ENCODE assay signal across 8 mouse cellular contexts in the genomic region with DNA sequence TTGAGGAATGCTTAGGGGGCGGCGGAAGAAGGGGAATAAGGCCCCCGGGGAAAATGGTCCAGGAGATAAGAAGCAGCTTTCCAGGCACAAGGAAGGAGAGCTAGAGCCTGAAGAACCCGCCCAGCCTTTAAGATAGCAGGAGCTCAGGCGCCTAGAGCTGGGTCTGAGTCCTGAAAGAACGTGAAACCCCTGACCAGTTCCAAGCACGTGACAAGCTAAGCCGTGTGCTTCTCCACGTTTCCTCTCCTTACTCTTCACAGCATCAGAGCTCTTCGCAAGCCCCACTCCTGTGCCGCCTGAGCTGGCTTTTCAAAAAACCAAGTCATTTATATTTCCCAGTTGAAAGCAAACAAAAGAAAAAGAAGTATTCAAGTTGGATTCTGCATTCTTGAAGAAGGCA. TPM values are rescaled to one million over a fixed set of nuclear protein-coding genes. Genes with fewer than 3 reads are reported as not detected.
DNase-seq lines count a peak whose midpoint lies in the region; ATAC-seq and TF ChIP-seq lines count a peak whose summit lies in the region.

No protein-coding gene starts in this region.

- WGBS in forebrain, embryonic 14.5 days, result 4% methylated on average over 11 of the region's 11 CpGs
- WGBS in hindbrain, postnatal 0 days, result 4% methylated on average over 11 of the region's 11 CpGs
- WGBS in lung, postnatal 0 days, result 6% methylated on average over 11 of the region's 11 CpGs

- peaks cover 7% of the 10 kb centered on the region for H3K9me3 ChIP-seq in G1E (replicated peaks)
- no peaks in the 10 kb centered on the region for H3K9me3 ChIP-seq in forebrain, embryonic 14.5 days (replicated peaks; ENCODE audit: control insufficient read depth, low read length)
- peaks cover 5% of the 10 kb centered on the region; the same call in 1 of the 2 replicates for H3K9me3 ChIP-seq in hindbrain, postnatal 0 days (ENCODE audit: low read length)
- H3K9me3 ChIP-seq in lung, postnatal 0 days (ENCODE audit: low read length), result no peaks in the 10 kb centered on the region

- no peak for TF ChIP-seq POLR2A in testis, adult 2 months (IDR thresholded peaks at IDR 0.05; ENCODE audit: control insufficient read depth, low read depth, low read length)

- peak overlapping the region; percentile 40; the same call in 1 of the 2 replicates for H3K9ac ChIP-seq in forebrain, embryonic 14.5 days (ENCODE audit: low read length)
- no peak overlapping the region for H3K9ac ChIP-seq in hindbrain, postnatal 0 days (replicated peaks; ENCODE audit: low read length)
- H3K9ac ChIP-seq in lung, postnatal 0 days (replicated peaks; ENCODE audit: low read depth), result 0 out of 2 replicates have a peak overlapping the region, but pooled peaks have one; percentile 16

- peak; percentile 15 to 22 for DNase-seq in B cell, adult 2 months
- no peak for DNase-seq in G1E (ENCODE audit: low spot score)
- DNase-seq in forebrain, embryonic 14.5 days (ENCODE audit: low spot score), result peak; percentile 43
- no peak for DNase-seq in hindbrain, postnatal 0 days (ENCODE audit: low spot score)
- DNase-seq in lung, postnatal 0 days (ENCODE audit: low spot score), result no peak
- no peak for DNase-seq in gastrocnemius, adult 8-10 months (ENCODE audit: low spot score in 2 of 2)

- ATAC-seq in G1E (ENCODE audit: extremely low read depth, insufficient number of reproducible peaks, low FRiP score, poor library complexity, severe bottlenecking), result no peak
- no peak for ATAC-seq in forebrain, embryonic 14.5 days
- ATAC-seq in hindbrain, postnatal 0 days, result no peak
- ATAC-seq in lung, postnatal 0 days, result no peak
- ATAC-seq in cerebellum, adult (ENCODE audit: insufficient number of reproducible peaks, low FRiP score, low TSS enrichment), result no peak

- peaks cover 17% of the 10 kb centered on the region for H3K36me3 ChIP-seq in G1E (replicated peaks)
- no peaks in the 10 kb centered on the region for H3K36me3 ChIP-seq in forebrain, embryonic 14.5 days (ENCODE audit: control insufficient read depth, insufficient read depth, low read length)
- no peaks in the 10 kb centered on the region for H3K36me3 ChIP-seq in hindbrain, postnatal 0 days (ENCODE audit: insufficient read depth, low read length)
- no peaks in the 10 kb centered on the region for H3K36me3 ChIP-seq in lung, postnatal 0 days (ENCODE audit: insufficient read depth, low read length)
- no peaks in the 10 kb centered on the region for H3K36me3 ChIP-seq in testis, adult 2 months (ENCODE audit: control insufficient read depth, insufficient read depth, low read length)

- H3K27ac ChIP-seq in forebrain, embryonic 14.5 days (ENCODE audit: low read depth, low read length), result no peak overlapping the region
- no peak overlapping the region; the same call in 1 of the 2 replicates for H3K27ac ChIP-seq in hindbrain, postnatal 0 days
- H3K27ac ChIP-seq in lung, postnatal 0 days (ENCODE audit: low read length), result peak overlapping the region; percentile 77
- no peak overlapping the region for H3K27ac ChIP-seq in testis, adult 2 months (ENCODE audit: control insufficient read depth, insufficient read depth, low read depth, low read length)

- H3K4me3 ChIP-seq in G1E (ENCODE audit: low read depth, low read length), result peak overlapping the region; percentile 82
- peak overlapping the region; percentile 80 for H3K4me3 ChIP-seq in forebrain, embryonic 14.5 days (ENCODE audit: low read depth, low read length)
- peak overlapping the region; percentile 81 for H3K4me3 ChIP-seq in hindbrain, postnatal 0 days (ENCODE audit: low read length)
- peak overlapping the region; percentile 75 for H3K4me3 ChIP-seq in lung, postnatal 0 days (ENCODE audit: low read depth, low read length)
- peak overlapping the region; percentile 60 for H3K4me3 ChIP-seq in testis, adult 2 months (ENCODE audit: control insufficient read depth, low read depth, low read length)

- H3K4me2 ChIP-seq in forebrain, embryonic 14.5 days (ENCODE audit: low read length), result peak overlapping the region; percentile 51
- H3K4me2 ChIP-seq in hindbrain, postnatal 0 days (ENCODE audit: low read depth, low read length), result peak overlapping the region; percentile 78
- H3K4me2 ChIP-seq in lung, postnatal 0 days (replicated peaks; ENCODE audit: low read depth, low read length), result peak overlapping the region; percentile 89

- no peak for TF ChIP-seq EP300 in lung, postnatal 0 days (IDR thresholded peaks at IDR 0.05)

- H3K27me3 ChIP-seq in G1E (ENCODE audit: insufficient read depth, low read length), result peaks cover 12% of the 10 kb centered on the region
- no peaks in the 10 kb centered on the region for H3K27me3 ChIP-seq in forebrain, embryonic 14.5 days (replicated peaks; ENCODE audit: control insufficient read depth, insufficient read depth, low read length)
- H3K27me3 ChIP-seq in hindbrain, postnatal 0 days (ENCODE audit: insufficient read depth, low read length), result no peaks in the 10 kb centered on the region
- H3K27me3 ChIP-seq in lung, postnatal 0 days (replicated peaks; ENCODE audit: insufficient read depth, low read length), result no peaks in the 10 kb centered on the region
- H3K27me3 ChIP-seq in testis, adult 2 months (ENCODE audit: control insufficient read depth, insufficient read depth, low read length), result no peaks in the 10 kb centered on the region

- peaks cover 46% of the 10 kb centered on the region for H3K4me1 ChIP-seq in G1E (ENCODE audit: insufficient read depth, low read depth, low read length)
- peaks cover 4% of the 10 kb centered on the region; the same call in 1 of the 2 replicates for H3K4me1 ChIP-seq in forebrain, embryonic 14.5 days (ENCODE audit: control insufficient read depth, insufficient read depth, low read length)
- H3K4me1 ChIP-seq in hindbrain, postnatal 0 days (ENCODE audit: insufficient read depth, low read length), result no peaks in the 10 kb centered on the region
- no peaks in the 10 kb centered on the region for H3K4me1 ChIP-seq in lung, postnatal 0 days (ENCODE audit: insufficient read depth, low read depth, low read length)
- peaks cover 6% of the 10 kb centered on the region for H3K4me1 ChIP-seq in testis, adult 2 months (ENCODE audit: control insufficient read depth, insufficient read depth, low read length)

- no peak for TF ChIP-seq CTCF in G1E (IDR thresholded peaks at IDR 0.05; ENCODE audit: low read depth, low read length)
- TF ChIP-seq CTCF in hindbrain, postnatal 0 days (IDR thresholded peaks at IDR 0.05; ENCODE audit: low read depth), result no peak
- no peak for TF ChIP-seq CTCF in lung, postnatal 0 days (IDR thresholded peaks at IDR 0.05)
- no peak for TF ChIP-seq CTCF in testis, adult 2 months (IDR thresholded peaks at IDR 0.05; ENCODE audit: control insufficient read depth, insufficient read depth, insufficient replicate concordance, low read depth, low read length)

RNA-seq across cellular contexts. Expression of a gene that starts 1.1 kb away (rescaled TPM):
- total RNA-seq in G1E (2014; fragmentation: Nextera tagmentation) (209 and 257 TPM in 2 replicates), G1E (2017) (196 and 244 TPM in 2 replicates)
- polyA plus RNA-seq in G1E (2012), result 40.6 and 51.0 TPM in 2 replicates
- polyA plus RNA-seq in forebrain, embryonic 14.5 days (2014; fragmentation: Nextera tagmentation; extraction: Ambion mirVana), result 11.9 and 12.6 TPM in 2 replicates
- 35.8 and 63.9 TPM in 2 replicates for total RNA-seq in hindbrain, postnatal 0 days (2014; rRNA removed)
- 11.1 and 16.2 TPM in 2 replicates for polyA plus RNA-seq in hindbrain, postnatal 0 days (2015; fragmentation: Nextera tagmentation; extraction: Ambion mirVana)
- 110 and 140 TPM in 2 replicates for polyA plus RNA-seq in lung, postnatal 0 days (2015; fragmentation: Nextera tagmentation; extraction: Ambion mirVana)
- 32.4 and 34.4 TPM in 2 replicates for polyA plus RNA-seq in testis, adult 2 months (2012; rRNA removed)
- total RNA-seq in gastrocnemius, adult 8-10 months (2022), result 1 to 10 TPM; 2.2 to 6.3 (median 4.4) TPM

RNA-seq across cellular contexts. Expression of a gene that starts 50.8 kb away (rescaled TPM):
- total RNA-seq in G1E (2014; fragmentation: Nextera tagmentation) (7.3 and 9.9 TPM in 2 replicates), G1E (2017) (15.7 and 17.2 TPM in 2 replicates)
- 0.18 and 0.75 TPM in 2 replicates for polyA plus RNA-seq in G1E (2012)
- 0.67 and 1.0 TPM in 2 replicates for polyA plus RNA-seq in forebrain, embryonic 14.5 days (2014; fragmentation: Nextera tagmentation; extraction: Ambion mirVana)
- total RNA-seq in hindbrain, postnatal 0 days (2014; rRNA removed), result 11.8 and 13.4 TPM in 2 replicates
- polyA plus RNA-seq in hindbrain, postnatal 0 days (2015; fragmentation: Nextera tagmentation; extraction: Ambion mirVana), result 0.40 and 0.44 TPM in 2 replicates
- 0.26 and 0.40 TPM in 2 replicates for polyA plus RNA-seq in lung, postnatal 0 days (2015; fragmentation: Nextera tagmentation; extraction: Ambion mirVana)
- polyA plus RNA-seq in testis, adult 2 months (2012; rRNA removed), result 4.0 and 4.3 TPM in 2 replicates
- 10 to 100 TPM; 40.9 to 54.1 (median 47.2) TPM for total RNA-seq in gastrocnemius, adult 8-10 months (2022)

RNA-seq across cellular contexts. Expression of a gene that starts 52.0 kb away (rescaled TPM):
- total RNA-seq in G1E (2014; fragmentation: Nextera tagmentation), result 1.5 and 6.7 TPM in 2 replicates
- total RNA-seq in G1E (2017), result 0.46 and 1.4 TPM in 2 replicates
- not detected in 2 replicates for polyA plus RNA-seq in G1E (2012)
- polyA plus RNA-seq in forebrain, embryonic 14.5 days (2014; fragmentation: Nextera tagmentation; extraction: Ambion mirVana), result 0.13 and 0.43 TPM in 2 replicates
- total RNA-seq in hindbrain, postnatal 0 days (2014; rRNA removed), result 0.16 TPM in 1 of 2 replicates, not detected in the other
- polyA plus RNA-seq in hindbrain, postnatal 0 days (2015; fragmentation: Nextera tagmentation; extraction: Ambion mirVana), result 0.33 and 0.40 TPM in 2 replicates
- 0.29 and 0.84 TPM in 2 replicates for polyA plus RNA-seq in lung, postnatal 0 days (2015; fragmentation: Nextera tagmentation; extraction: Ambion mirVana)
- 151 and 198 TPM in 2 replicates for polyA plus RNA-seq in testis, adult 2 months (2012; rRNA removed)
- not detected for total RNA-seq in gastrocnemius, adult 8-10 months (2022)

Comparison
In these comparisons a context has a peak if more than half of its experiments do, and no peak if none do; other contexts are left out.
1. DNase-seq: peak in B cell, adult 2 months (2 of 2) and forebrain, embryonic 14.5 days (single experiment); none in G1E (single experiment), hindbrain, postnatal 0 days (single experiment), lung, postnatal 0 days (single experiment) and gastrocnemius, adult 8-10 months (0 of 2).
2. RNA of a gene that starts 52.0 kb away (polyA plus RNA-seq): 151 to 198 TPM in testis, adult 2 months; 0.29 to 0.84 TPM in lung, postnatal 0 days, 0.33 to 0.40 TPM in hindbrain, postnatal 0 days, 0.13 to 0.43 TPM in forebrain, embryonic 14.5 days and not detected in G1E; every median in the first group is over 10 times any median in the second.
3. Peak in every context shown above with its lines, with median percentiles within 50 percentile points of each other: H3K4me3 ChIP-seq and H3K4me2 ChIP-seq.